Mouse (Mus musculus): ENCODE data around the gene Syt2. TPM values are rescaled to one million over a fixed set of nuclear protein-coding genes. Genes with fewer than 3 reads are reported as not detected.

Gene Syt2
- polyA plus RNA-seq, 1 experiment from 2014 or later = 0.34 TPM

DNA sequence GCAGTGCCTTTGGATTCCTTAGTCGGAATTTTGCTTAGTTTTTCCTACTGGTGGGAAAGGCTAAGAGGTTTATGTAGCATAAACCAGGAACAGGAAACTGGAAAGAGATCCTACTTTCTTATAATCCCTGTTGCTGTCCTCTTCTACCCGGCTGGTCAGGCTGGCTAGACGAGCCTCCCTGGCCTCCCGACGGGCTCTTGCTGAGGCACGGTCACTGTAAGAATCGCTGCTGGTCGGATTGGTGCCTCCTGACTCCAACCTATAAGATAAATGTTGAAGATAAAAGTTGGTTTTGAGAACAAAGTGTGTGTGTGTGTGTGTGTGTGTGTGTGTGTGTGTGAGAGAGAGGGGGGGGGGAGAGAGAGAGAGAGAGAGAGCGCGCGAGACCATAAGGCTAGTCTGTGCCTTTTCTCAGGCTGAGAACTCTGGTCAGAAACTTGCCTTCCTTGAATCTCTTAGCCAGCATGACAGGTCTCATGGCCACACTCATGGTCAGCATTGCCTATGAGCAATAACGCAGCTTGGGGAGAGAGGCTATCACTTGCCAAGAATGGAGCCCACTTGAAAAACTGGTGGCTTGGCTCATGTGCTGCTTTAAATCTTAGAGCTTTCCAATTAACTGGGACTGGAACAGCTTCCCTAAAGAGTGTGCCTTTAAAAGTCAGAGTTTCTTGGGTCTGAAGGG is 130.9 kb downstream of the Syt2 start:
- H3K27ac ChIP-seq = peak overlapping the region; percentile 80
- WGBS = 74% methylated on average over 12 of the region's 12 CpGs
- peaks cover 30% of the 10 kb centered on the region for H3K36me3 ChIP-seq
- H3K27me3 ChIP-seq = no peaks in the 10 kb centered on the region
- H3K4me3 ChIP-seq = no peak overlapping the region
- H3K4me1 ChIP-seq (replicated peaks) = peaks cover 29% of the 10 kb centered on the region
- H3K9ac ChIP-seq = no peak overlapping the region
- no peaks in the 10 kb centered on the region for H3K9me3 ChIP-seq (replicated peaks)
- ATAC-seq (replicated peaks; ENCODE audit: insufficient number of reproducible peaks, insufficient read depth, low FRiP score, low read depth) = no peak
- no peak overlapping the region for H3K4me2 ChIP-seq

DNA sequence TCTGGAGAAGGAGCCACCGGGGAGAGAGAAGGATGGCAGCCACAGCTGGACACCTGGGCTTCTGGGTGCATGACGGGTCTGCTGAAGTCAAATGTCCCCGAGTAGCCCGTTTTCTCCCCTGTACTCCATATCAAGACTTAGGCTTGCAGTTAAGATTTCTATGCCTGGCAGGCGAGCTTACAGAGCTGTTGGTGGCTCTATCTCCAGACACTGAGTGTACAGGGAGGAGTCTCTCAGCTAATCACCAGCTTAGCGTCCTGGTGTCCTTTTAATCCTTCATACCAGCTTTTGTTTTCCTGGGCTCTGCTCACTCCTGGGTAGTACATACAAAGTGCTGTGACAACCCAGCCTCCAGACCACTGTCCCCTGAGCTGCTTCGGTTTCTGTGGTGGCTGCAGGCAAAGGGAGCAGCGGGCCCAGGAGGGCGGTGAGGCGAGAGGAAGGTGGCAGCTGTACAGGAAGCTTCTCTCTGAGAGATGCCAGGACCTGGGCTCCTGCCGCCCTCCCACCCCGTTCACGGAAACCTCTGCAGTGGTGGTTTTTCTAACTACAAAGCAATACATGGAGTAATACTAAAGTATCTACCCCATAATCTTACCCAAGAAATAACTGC is 131.6 kb downstream of the Syt2 start:
- peaks cover 23% of the 10 kb centered on the region for H3K36me3 ChIP-seq
- ATAC-seq (replicated peaks; ENCODE audit: insufficient number of reproducible peaks, insufficient read depth, low FRiP score, low read depth) = no peak
- H3K9me3 ChIP-seq (replicated peaks) = no peaks in the 10 kb centered on the region
- peak overlapping the region; percentile 33 for H3K9ac ChIP-seq
- peak overlapping the region; percentile 80 for H3K27ac ChIP-seq
- 35% methylated on average over 13 of the region's 13 CpGs for WGBS
- no peaks in the 10 kb centered on the region for H3K27me3 ChIP-seq
- H3K4me1 ChIP-seq (replicated peaks) = peaks cover 27% of the 10 kb centered on the region
- no peak overlapping the region for H3K4me3 ChIP-seq
- 0 out of 2 replicates have a peak overlapping the region, but pooled peaks have one; percentile 6 for H3K4me2 ChIP-seq

DNA sequence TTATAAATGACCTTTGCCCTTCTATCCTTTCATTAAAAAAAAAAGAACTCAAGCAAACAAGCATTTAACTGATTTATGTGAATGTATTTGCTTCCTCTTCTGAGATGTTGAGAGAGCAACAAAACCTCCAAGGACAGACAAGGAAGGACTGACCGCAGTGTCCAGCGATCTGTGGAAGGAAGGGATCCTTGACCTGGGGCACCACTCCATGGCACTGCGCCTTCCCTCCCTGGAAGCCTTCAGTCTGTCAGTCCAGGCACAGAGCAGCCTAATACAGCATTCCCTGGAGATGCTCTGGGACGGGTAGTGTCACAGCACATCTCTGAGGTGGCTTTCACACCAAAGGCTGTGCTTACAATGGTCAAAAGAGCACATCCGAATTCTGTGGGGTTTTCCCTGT is 136.3 kb downstream of the Syt2 start:
- peaks cover 40% of the 10 kb centered on the region for H3K4me1 ChIP-seq (replicated peaks)
- ATAC-seq (replicated peaks; ENCODE audit: insufficient number of reproducible peaks, insufficient read depth, low FRiP score, low read depth) = no peak
- no peak overlapping the region for H3K4me2 ChIP-seq
- H3K27ac ChIP-seq = no peak overlapping the region
- 87% methylated on average over 5 of the region's 5 CpGs for WGBS
- no peaks in the 10 kb centered on the region for H3K27me3 ChIP-seq
- H3K36me3 ChIP-seq = peaks cover 4% of the 10 kb centered on the region; the same call in 1 of the 2 replicates
- no peaks in the 10 kb centered on the region for H3K9me3 ChIP-seq (replicated peaks)
- H3K9ac ChIP-seq = no peak overlapping the region
- H3K4me3 ChIP-seq = no peak overlapping the region

DNA sequence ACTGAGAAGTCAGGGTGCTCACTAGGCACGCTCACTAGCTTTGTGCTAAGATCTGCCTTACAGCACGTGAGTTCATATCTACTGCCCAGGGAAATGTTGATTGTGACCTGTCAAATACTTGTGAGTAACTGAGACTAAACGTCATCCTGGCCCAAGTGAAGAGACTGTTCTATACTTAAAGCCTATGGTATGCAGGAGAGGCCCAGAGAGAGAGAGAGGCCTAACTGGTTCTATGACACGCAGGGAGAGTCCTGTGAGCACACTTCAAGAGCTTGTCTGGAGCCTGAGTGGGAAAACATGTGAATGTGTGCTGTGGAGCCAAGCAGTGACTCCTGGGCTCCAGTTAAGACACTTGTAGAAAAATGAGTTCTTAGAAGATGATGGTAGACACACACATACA is 137.5 kb downstream of the Syt2 start:
- WGBS = 43% methylated on average over 4 of the region's 4 CpGs
- no peak overlapping the region for H3K4me3 ChIP-seq
- no peak overlapping the region for H3K4me2 ChIP-seq
- H3K27ac ChIP-seq = peak overlapping the region; percentile 83
- H3K4me1 ChIP-seq (replicated peaks) = peaks cover 40% of the 10 kb centered on the region
- peak; percentile 77 for ATAC-seq (replicated peaks; ENCODE audit: insufficient number of reproducible peaks, insufficient read depth, low FRiP score, low read depth)
- no peaks in the 10 kb centered on the region for H3K9me3 ChIP-seq (replicated peaks)
- H3K36me3 ChIP-seq = peaks cover 4% of the 10 kb centered on the region; the same call in 1 of the 2 replicates
- no peaks in the 10 kb centered on the region for H3K27me3 ChIP-seq
- H3K9ac ChIP-seq = no peak overlapping the region

DNA sequence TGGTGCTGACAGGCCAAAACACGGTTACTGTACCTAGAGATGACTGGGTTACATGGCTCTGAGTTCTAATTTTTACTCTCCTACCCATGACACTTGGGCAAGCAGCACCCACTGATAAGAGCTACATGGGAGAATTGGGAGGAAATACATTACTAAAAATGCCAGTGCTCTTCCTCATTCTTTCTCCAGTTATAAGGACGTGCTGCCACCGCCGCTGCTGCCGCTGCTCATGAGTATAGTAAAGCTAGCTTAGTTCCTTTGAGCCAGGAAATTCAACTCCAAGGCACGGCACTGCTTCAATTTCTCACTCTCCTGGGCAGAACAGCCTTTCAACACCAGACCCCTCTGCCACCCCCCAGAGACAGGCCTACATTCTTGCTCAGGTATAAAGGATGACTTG is 138.0 kb downstream of the Syt2 start:
- Histone ChIP-seq H3K27me3 (no peaks in the 10 kb centered on the region), H3K9ac (no peak overlapping the region), H3K4me3 (no peak overlapping the region), H3K27ac (peak overlapping the region; percentile 83), H3K4me1 (replicated peaks) (peaks cover 40% of the 10 kb centered on the region), H3K9me3 (replicated peaks) (no peaks in the 10 kb centered on the region), H3K4me2 (no peak overlapping the region), H3K36me3 (peaks cover 4% of the 10 kb centered on the region; the same call in 1 of the 2 replicates)
- 44% methylated on average over 6 of the region's 6 CpGs for whole genome bisulfite sequencing
- no peak for ATAC-seq (replicated peaks; ENCODE audit: insufficient number of reproducible peaks, insufficient read depth, low FRiP score, low read depth)

DNA sequence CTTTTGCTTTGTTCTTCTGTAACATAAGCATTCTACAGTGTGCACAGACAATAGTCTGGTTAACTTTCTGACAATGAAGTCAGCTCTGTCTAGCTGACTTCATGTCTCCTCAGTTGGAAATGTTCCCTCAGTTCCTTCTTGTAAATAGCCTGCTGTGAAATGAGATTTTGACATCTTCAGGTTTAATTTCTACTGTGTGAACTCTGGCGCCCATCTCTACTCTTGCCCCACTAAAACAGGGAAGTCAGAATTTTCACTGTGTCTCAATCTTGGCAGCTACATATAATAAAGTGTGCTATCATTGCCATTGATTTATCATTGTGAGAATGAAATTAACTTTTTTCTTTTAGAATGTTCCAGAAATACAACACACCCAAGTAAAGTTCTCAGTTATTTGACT is 138.4 kb downstream of the Syt2 start:
- peaks cover 40% of the 10 kb centered on the region for H3K4me1 ChIP-seq (replicated peaks)

DNA sequence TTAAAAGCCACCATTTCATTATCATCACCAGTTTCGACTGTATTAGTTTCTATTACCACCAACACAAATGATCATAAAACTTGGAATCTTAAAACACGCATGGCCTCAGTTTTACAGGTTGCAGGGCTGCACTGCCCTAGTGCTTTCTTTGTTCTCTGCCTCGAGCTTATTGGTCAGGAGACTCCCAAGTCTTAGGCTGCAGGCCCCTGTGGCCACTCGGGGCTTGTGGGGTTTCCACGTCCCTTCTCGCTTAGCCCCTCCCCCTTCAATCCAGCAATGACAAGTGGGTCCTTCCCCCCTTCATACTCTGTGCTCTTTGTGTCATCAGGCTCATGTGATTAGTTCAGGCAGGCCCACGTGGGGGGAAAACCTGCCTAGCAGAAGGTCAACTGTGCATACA is 141.6 kb downstream of the Syt2 start:
- Histone ChIP-seq H3K9me3 (replicated peaks) (no peaks in the 10 kb centered on the region), H3K9ac (no peak overlapping the region), H3K27ac (peak overlapping the region; percentile 42; the same call in 1 of the 2 replicates), H3K4me2 (no peak overlapping the region), H3K4me3 (no peak overlapping the region), H3K36me3 (no peaks in the 10 kb centered on the region; the same call in 1 of the 2 replicates), H3K4me1 (replicated peaks) (peaks cover 45% of the 10 kb centered on the region), H3K27me3 (no peaks in the 10 kb centered on the region)
- WGBS = 41% methylated on average over 7 of the region's 7 CpGs
- no peak for ATAC-seq (replicated peaks; ENCODE audit: insufficient number of reproducible peaks, insufficient read depth, low FRiP score, low read depth)

More for the DNA sequence above, 138.4 kb downstream of the Syt2 start:
- Histone ChIP-seq H3K36me3 (peaks cover 4% of the 10 kb centered on the region; the same call in 1 of the 2 replicates), H3K4me2 (no peak overlapping the region), H3K4me3 (no peak overlapping the region), H3K9ac (no peak overlapping the region), H3K27me3 (no peaks in the 10 kb centered on the region), H3K27ac (peak overlapping the region; percentile 83), H3K9me3 (replicated peaks) (no peaks in the 10 kb centered on the region)
- ATAC-seq (replicated peaks; ENCODE audit: insufficient number of reproducible peaks, insufficient read depth, low FRiP score, low read depth) = no peak
- 81% methylated on average over 1 of the region's 1 CpGs for WGBS

DNA sequence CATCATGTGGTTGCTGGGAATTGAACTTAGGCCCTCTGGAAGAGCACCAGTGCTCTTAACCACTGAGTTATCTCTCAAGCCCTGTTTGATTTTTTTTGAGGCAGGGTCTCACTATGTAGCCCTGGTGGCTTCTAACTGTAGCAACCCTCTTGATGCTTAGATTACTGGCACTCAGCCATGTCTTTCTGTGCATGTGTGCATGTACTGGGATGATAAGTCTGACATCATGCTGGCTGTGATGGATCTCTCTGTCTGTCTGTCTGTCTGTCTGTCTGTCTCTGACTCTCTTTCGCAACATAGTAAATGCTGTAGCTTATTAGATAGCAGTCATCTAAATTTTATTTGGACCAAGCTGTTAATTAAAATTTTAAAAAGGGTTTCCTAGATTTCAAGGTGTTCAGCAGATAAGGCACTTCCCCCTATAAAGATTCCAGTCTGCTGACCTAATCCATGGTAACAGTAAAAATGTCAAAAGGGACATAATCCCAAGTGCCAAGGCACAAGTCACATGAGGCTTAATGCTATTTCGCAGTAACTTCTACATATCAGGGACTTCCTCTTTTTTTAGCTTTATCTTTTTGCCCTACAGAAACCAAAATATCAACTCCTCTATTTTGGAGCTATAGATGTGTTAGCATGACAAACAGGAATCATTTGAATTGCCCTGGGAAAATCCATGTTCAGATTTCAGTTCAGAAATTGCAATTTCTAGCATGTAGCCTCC is 144.4 kb downstream of the Syt2 start:
- no peaks in the 10 kb centered on the region for H3K36me3 ChIP-seq
- H3K4me3 ChIP-seq = no peak overlapping the region
- ATAC-seq (replicated peaks; ENCODE audit: insufficient number of reproducible peaks, insufficient read depth, low FRiP score, low read depth) = no peak
- 0 out of 2 replicates have a peak overlapping the region, but pooled peaks have one; percentile 16 for H3K27ac ChIP-seq
- H3K4me2 ChIP-seq = no peak overlapping the region
- H3K9me3 ChIP-seq (replicated peaks) = no peaks in the 10 kb centered on the region
- 72% methylated on average over 2 of the region's 2 CpGs for WGBS
- no peaks in the 10 kb centered on the region for H3K27me3 ChIP-seq
- H3K9ac ChIP-seq = no peak overlapping the region
- H3K4me1 ChIP-seq (replicated peaks) = peaks cover 25% of the 10 kb centered on the region

DNA sequence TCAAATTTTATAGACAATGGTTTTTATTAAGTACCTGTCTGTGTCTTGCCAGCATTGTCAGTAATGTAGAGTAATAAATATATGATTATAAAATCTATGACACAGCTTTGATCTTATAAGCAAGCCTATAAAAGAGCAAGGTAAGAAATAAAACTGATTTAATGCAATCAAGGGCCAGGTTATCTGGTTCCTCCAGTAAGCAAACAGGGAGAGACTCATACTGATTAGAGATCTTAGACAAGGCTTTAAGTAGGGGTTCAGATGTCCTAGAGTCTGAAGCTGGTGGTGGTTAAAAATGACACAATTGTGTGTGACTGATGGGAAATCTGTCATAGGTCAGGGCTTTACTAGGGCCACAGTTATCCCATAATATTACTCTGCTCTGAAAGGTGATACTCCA is 145.0 kb downstream of the Syt2 start:
- Histone ChIP-seq H3K27me3 (no peaks in the 10 kb centered on the region), H3K27ac (no peak overlapping the region), H3K4me3 (no peak overlapping the region), H3K9ac (no peak overlapping the region), H3K4me2 (no peak overlapping the region), H3K4me1 (replicated peaks) (peaks cover 25% of the 10 kb centered on the region), H3K36me3 (no peaks in the 10 kb centered on the region), H3K9me3 (replicated peaks) (no peaks in the 10 kb centered on the region)
- no peak for ATAC-seq (replicated peaks; ENCODE audit: insufficient number of reproducible peaks, insufficient read depth, low FRiP score, low read depth)

DNA sequence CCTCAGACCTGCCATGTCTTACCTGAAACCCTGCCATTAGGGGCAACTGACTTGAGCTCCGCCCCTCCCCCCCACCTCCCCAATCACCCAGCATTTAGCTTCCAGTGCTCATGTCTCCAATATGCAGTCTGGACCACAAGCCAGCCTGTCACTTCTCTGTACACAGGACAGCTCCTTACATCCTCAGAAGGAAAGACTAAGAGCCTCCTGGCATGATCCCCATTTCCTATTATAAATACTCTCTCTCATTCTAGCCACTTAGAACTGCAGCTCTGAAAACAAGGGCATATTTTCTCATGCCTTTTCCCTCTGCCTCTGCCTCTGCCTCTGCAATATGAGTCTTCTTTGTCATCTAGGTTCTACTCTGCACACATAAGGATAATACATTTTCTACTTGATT is 149.6 kb downstream of the Syt2 start:
- Histone ChIP-seq H3K27me3 (no peaks in the 10 kb centered on the region), H3K4me3 (no peak overlapping the region), H3K4me2 (no peak overlapping the region), H3K9ac (no peak overlapping the region), H3K4me1 (replicated peaks) (peaks cover 21% of the 10 kb centered on the region), H3K27ac (no peak overlapping the region; the same call in 1 of the 2 replicates), H3K36me3 (peaks cover 9% of the 10 kb centered on the region; the same call in 1 of the 2 replicates), H3K9me3 (replicated peaks) (no peaks in the 10 kb centered on the region)
- no peak for ATAC-seq (replicated peaks; ENCODE audit: insufficient number of reproducible peaks, insufficient read depth, low FRiP score, low read depth)
- 84% methylated on average over 1 of the region's 1 CpGs for WGBS

DNA sequence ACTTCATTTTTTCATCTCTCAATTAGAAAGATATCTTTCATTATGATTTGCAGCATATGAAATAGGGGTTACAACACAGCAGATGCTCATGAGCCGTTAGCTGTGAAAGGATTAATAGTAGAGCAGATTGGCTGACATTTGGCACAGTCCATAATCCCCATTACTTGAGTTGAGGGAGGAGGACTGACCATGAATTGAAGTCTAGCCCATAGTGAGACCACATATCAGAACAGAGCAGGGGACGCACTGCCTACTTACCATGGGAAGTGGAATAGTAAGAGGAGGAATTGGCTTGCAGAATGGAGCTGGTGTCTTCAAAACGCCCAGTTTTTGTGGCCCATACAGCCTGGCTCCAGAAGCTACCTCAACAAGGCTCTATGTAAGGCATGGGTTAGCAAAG is 150.1 kb downstream of the Syt2 start:
- Histone ChIP-seq H3K9me3 (replicated peaks) (no peaks in the 10 kb centered on the region), H3K4me1 (replicated peaks) (peaks cover 25% of the 10 kb centered on the region), H3K4me2 (no peak overlapping the region), H3K9ac (no peak overlapping the region), H3K4me3 (no peak overlapping the region), H3K27me3 (no peaks in the 10 kb centered on the region), H3K36me3 (peaks cover 9% of the 10 kb centered on the region; the same call in 1 of the 2 replicates), H3K27ac (no peak overlapping the region)
- ATAC-seq (replicated peaks; ENCODE audit: insufficient number of reproducible peaks, insufficient read depth, low FRiP score, low read depth) = no peak
- 82% methylated on average over 3 of the region's 3 CpGs for WGBS

Data from heart, embryonic 15.5 days (tissue).